ENCODE assay signal across 8 mouse cellular contexts in genomic region chr9:58489133-58489864, GRCm38 (mm10). TPM values are rescaled to one million over a fixed set of nuclear protein-coding genes. Genes with fewer than 3 reads are reported as not detected.
DNase-seq lines count a peak whose midpoint lies in the region; ATAC-seq lines count a peak whose summit lies in the region.

No protein-coding gene starts in this region.

- H3K4me3 ChIP-seq in kidney, embryonic 16.5 days (ENCODE audit: low read length), result peak overlapping the region; percentile 70
- H3K4me3 ChIP-seq in brown adipose tissue, adult 24 weeks (ENCODE audit: insufficient read depth, low read depth, low read length), result peak overlapping the region; percentile 70
- peak overlapping the region; percentile 51 for H3K4me3 ChIP-seq in forebrain, embryonic 14.5 days (ENCODE audit: low read depth, low read length)
- peak overlapping the region; percentile 42; the same call in 1 of the 2 replicates for H3K4me3 ChIP-seq in liver, embryonic 15.5 days (replicated peaks)

- no peaks in the 10 kb centered on the region for H3K36me3 ChIP-seq in kidney, embryonic 16.5 days (ENCODE audit: insufficient read depth, low read length)
- H3K36me3 ChIP-seq in forebrain, embryonic 14.5 days (ENCODE audit: control insufficient read depth, insufficient read depth, low read length), result no peaks in the 10 kb centered on the region
- H3K36me3 ChIP-seq in liver, embryonic 15.5 days (replicated peaks), result no peaks in the 10 kb centered on the region

- no peaks in the 10 kb centered on the region for H3K9me3 ChIP-seq in kidney, embryonic 16.5 days (ENCODE audit: low read length)
- no peaks in the 10 kb centered on the region for H3K9me3 ChIP-seq in forebrain, embryonic 14.5 days (replicated peaks; ENCODE audit: control insufficient read depth, low read length)
- no peaks in the 10 kb centered on the region for H3K9me3 ChIP-seq in liver, embryonic 15.5 days (replicated peaks)

- H3K27me3 ChIP-seq in kidney, embryonic 16.5 days (ENCODE audit: insufficient read depth, low read length), result peaks cover 12% of the 10 kb centered on the region; the same call in 1 of the 2 replicates
- H3K27me3 ChIP-seq in forebrain, embryonic 14.5 days (replicated peaks; ENCODE audit: control insufficient read depth, insufficient read depth, low read length), result no peaks in the 10 kb centered on the region
- H3K27me3 ChIP-seq in liver, embryonic 15.5 days, result peaks cover 81% of the 10 kb centered on the region

- H3K27ac ChIP-seq in kidney, embryonic 16.5 days (ENCODE audit: low read length), result no peak overlapping the region
- H3K27ac ChIP-seq in brown adipose tissue, adult 24 weeks (replicated peaks; ENCODE audit: low read depth, low read length), result no peak overlapping the region
- peak overlapping the region; percentile 93; the same call in 1 of the 2 replicates for H3K27ac ChIP-seq in forebrain, embryonic 14.5 days (ENCODE audit: low read depth, low read length)
- H3K27ac ChIP-seq in liver, embryonic 15.5 days (replicated peaks), result no peak overlapping the region

- peak overlapping the region; percentile 98 for H3K4me2 ChIP-seq in kidney, embryonic 16.5 days (replicated peaks; ENCODE audit: low read depth, low read length)
- peak overlapping the region; percentile 94 for H3K4me2 ChIP-seq in forebrain, embryonic 14.5 days (ENCODE audit: low read length)
- H3K4me2 ChIP-seq in liver, embryonic 15.5 days, result peak overlapping the region; percentile 67

- H3K9ac ChIP-seq in kidney, embryonic 16.5 days (replicated peaks; ENCODE audit: low read length), result peak overlapping the region; percentile 77
- peak overlapping the region; percentile 88 for H3K9ac ChIP-seq in forebrain, embryonic 14.5 days (ENCODE audit: low read length)
- no peak overlapping the region for H3K9ac ChIP-seq in liver, embryonic 15.5 days

- WGBS in kidney, embryonic 16.5 days, result 4% methylated on average over 13 of the region's 13 CpGs
- WGBS in forebrain, embryonic 14.5 days, result 3% methylated on average over 13 of the region's 13 CpGs
- WGBS in liver, embryonic 15.5 days (ENCODE audit: insufficient replicate concordance), result 7% methylated on average over 13 of the region's 13 CpGs

- peaks cover 19% of the 10 kb centered on the region for H3K4me1 ChIP-seq in kidney, embryonic 16.5 days (ENCODE audit: insufficient read depth, low read length)
- H3K4me1 ChIP-seq in brown adipose tissue, adult 24 weeks (ENCODE audit: control insufficient read depth, insufficient read depth, insufficient read length, low read length), result peaks cover 3% of the 10 kb centered on the region; the same call in 1 of the 2 replicates
- peaks cover 16% of the 10 kb centered on the region; the same call in 1 of the 2 replicates for H3K4me1 ChIP-seq in forebrain, embryonic 14.5 days (ENCODE audit: control insufficient read depth, insufficient read depth, low read length)
- peaks cover 5% of the 10 kb centered on the region; the same call in 1 of the 2 replicates for H3K4me1 ChIP-seq in liver, embryonic 15.5 days (replicated peaks)

- no peak for ATAC-seq in kidney, embryonic 16.5 days (ENCODE audit: low FRiP score, low TSS enrichment)
- ATAC-seq in forebrain, embryonic 14.5 days, result peak; percentile 61
- ATAC-seq in liver, embryonic 15.5 days (ENCODE audit: insufficient read depth), result no peak

- DNase-seq in kidney, adult 9 months, result no peak
- DNase-seq in forebrain, embryonic 14.5 days (ENCODE audit: low spot score), result peak; percentile 55
- no peak for DNase-seq in ovary, postnatal 14 days (ENCODE audit: low spot score)
- no peak for DNase-seq in frontal cortex, adult 2 months (ENCODE audit: extremely low spot score in 1 of 2, low spot score in 1 of 2)
- DNase-seq in lung, postnatal 14 days, result no peak

RNA-seq across cellular contexts. Expression of gene Insyn1, which starts 0.9 kb away (rescaled TPM):
- 1.0 and 1.5 TPM in 2 replicates for polyA plus RNA-seq in kidney, embryonic 16.5 days (2015; fragmentation: Nextera tagmentation; extraction: Ambion mirVana)
- 9.5 and 12.1 TPM in 2 replicates for polyA plus RNA-seq in brown adipose tissue, adult 24 weeks (2012; ENCODE audit: insufficient read depth, insufficient read length, missing spikeins)
- 8.0 and 8.1 TPM in 2 replicates for polyA plus RNA-seq in forebrain, embryonic 14.5 days (2014; fragmentation: Nextera tagmentation; extraction: Ambion mirVana)
- 0.09 TPM in 1 of 2 replicates, not detected in the other for polyA plus RNA-seq in liver, embryonic 15.5 days (2015; fragmentation: Nextera tagmentation; extraction: Ambion mirVana)
- polyA plus RNA-seq in frontal cortex, adult 2 months (2012; rRNA removed), result 158 and 162 TPM in 2 replicates

Comparison
In these comparisons a context has a peak if more than half of its experiments do, and no peak if none do; other contexts are left out.
1. RNA of gene Insyn1, which starts 0.9 kb away (polyA plus RNA-seq): 158 to 162 TPM in frontal cortex, adult 2 months; 9.5 to 12.1 TPM in brown adipose tissue, adult 24 weeks, 8.0 to 8.1 TPM in forebrain, embryonic 14.5 days, 1.0 to 1.5 TPM in kidney, embryonic 16.5 days and 0.09 TPM in liver, embryonic 15.5 days; every median in the first group is over 10 times any median in the second.
2. Peak in every context shown above with its lines, with median percentiles within 50 percentile points of each other: H3K4me2 ChIP-seq and H3K4me3 ChIP-seq.